Mouse (Mus musculus): ENCODE measurements around the gene Lrrtm4.

DNA sequence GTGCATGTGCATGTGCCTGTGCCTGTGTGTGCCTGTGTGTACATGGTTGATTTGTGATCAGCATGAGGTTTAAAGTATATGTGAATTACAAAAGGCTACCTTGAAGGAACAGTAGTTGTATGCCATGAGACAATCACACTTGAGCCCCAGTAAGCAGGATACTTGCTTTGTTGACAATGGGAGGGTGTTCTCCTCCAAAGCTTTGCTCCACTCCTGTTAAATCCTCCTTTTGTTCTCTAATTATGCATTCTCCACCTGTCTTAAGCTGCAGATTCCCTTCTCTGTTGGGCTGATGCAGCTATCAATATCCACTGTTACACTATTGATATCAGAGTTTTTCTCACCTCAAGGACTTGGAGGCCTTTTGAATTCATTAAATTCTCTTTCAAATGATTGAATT is 38.2 kb downstream of the Lrrtm4 start:
- TF ChIP-seq POLR2A (IDR thresholded peaks at IDR 0.05; ENCODE audit: insufficient read depth, low read depth, low read length) (no peak), CTCF (IDR thresholded peaks at IDR 0.05) (no peak)
